Mouse (Mus musculus) neutrophil, adult 5-6 weeks (primary cell): Measurements from ENCODE around the gene Psme2. TPM values are rescaled to one million over a fixed set of nuclear protein-coding genes. Genes with fewer than 3 reads are reported as not detected.

Experiments used
- ATAC-seq: fragments of 151-379, 151-347 bp; 2 replicates; pipeline ENCODE4 v1.8.0; 2017; ENCODE audit warnings: mild to moderate bottlenecking, moderate TSS enrichment; ENCODE audit not compliant: insufficient number of reproducible peaks, poor library complexity, low FRiP score, severe bottlenecking; ENCODE audit errors: extremely low read depth
- total RNA-seq: library from RNA; stranded (forward); fragments of 200-1000 nt; gene quantifications from 2 replicates; pipeline ENCODE4 v1.2.3, GENCODE M21; 2017

Psme2 gene
- total RNA-seq, 1 experiment from 2014 or later = 175 TPM

- no peak for ATAC-seq
Measured at GRCm38 (mm10) chr14:55598521-55599390, 7.8 kb upstream of the Psme2 start.

DNA sequence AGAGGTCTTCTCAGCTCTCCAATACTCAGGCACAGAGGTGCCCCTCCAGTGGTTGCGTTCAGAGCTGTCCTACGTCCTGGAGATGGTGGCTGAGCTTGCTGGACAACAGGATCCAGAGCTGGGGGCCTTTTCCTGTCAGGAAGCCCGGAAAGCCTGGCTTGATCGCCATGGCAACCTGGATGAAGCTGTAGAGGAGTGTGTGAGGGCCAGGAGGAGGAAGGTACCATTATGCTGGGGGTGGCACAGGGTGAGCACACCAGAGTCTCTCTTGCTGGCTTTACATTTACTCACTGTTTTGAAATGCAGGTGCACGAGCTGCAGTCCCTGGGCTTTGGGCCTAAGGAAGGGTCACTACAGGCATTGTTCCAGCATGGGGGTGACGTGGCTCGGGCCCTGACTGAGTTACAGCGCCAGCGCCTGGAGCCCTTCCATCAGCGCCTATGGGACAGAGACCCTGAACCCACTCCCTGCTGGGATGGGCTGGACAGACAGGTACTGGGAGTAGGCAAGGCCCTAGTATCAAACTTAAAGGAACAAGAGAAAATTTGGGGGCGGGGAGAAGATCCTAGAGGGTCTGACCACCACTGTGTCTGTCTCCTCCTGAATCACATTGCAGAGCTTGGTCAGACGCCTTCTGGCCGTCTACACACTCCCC, 5.2 kb upstream of the Psme2 start:
- no peak for ATAC-seq

- ATAC-seq = no peak
Measured at GRCm38 (mm10) chr14:55592226-55592625, 1.3 kb upstream of the Psme2 start.

DNA sequence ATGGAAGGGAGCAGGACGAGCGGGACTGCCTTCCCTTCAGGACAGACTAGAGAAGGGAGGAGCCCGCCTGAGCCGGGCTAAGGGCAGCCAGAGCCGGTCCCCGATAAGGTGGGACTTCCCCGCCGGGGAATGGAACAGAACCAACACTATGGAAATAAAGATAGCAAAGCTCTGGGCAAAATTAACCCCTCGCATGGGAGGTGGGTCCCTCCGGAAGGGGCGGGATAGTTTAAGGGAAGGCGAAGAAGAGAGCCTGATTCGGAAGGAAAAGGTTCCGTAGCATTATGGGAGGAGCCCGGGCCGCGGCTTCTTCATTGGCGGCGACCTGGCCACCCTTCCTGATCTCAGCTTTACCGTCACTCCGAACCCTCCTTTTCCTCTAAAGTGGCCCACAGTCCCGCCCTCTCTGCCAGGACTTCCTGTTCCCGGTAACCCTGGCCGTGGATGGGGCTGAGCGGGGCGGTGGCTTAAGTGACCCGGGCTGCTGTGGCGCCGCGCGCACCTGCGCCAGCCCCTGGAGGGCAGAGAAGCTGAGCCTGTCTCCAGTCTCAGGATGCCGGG, 498 bp upstream of the Psme2 start, which contains the start of gene Rnf31:
Gene Rnf31, plus strand, starts transcription at position 378 of the 561 bp plus-strand sequence.
- peak; percentile 73 for ATAC-seq

GRCm38 (mm10) chr14:55589771-55590448, 1.0 kb downstream of the Psme2 start:
- ATAC-seq = no peak

DNA sequence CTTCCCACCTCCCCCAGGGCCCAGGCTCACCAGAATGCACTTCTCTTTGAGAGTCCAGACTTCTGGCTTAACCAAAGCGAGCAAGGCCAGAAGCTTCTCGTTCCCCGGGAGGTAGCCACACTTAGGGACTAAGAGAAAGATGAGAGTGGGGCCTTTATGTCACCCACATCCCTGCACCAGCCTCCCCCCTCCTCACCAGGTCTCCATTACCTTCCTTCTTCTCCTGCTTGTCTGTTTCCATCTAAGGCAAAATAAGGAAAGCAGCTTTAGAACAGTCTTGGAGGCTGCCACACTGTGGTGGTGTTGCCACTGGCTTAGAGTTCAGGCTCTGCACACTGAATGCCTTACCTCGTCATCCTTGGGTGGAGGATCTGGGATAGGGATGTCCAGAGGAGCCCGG, 1.6 kb downstream of the Psme2 start:
- ATAC-seq = no peak

DNA sequence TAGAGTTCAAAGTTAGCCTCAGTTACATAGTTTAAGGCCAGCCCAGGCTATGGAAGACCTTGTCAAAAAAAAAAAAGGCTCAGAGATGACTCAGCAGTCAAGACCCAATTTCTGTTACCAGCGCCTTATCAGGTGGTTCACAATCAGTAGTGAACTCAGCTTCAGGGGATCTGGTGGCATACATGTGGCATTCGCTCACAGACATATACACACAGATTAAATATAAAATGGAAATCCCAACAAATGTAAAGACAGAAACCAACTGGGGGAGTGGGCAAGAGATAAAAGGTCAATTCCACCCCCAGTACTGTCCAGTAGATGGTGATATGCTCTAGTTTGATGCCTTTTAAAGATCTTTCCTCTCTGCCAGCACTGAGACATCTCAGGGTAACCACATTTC, 4.8 kb downstream of the Psme2 start:
- no peak for ATAC-seq

DNA sequence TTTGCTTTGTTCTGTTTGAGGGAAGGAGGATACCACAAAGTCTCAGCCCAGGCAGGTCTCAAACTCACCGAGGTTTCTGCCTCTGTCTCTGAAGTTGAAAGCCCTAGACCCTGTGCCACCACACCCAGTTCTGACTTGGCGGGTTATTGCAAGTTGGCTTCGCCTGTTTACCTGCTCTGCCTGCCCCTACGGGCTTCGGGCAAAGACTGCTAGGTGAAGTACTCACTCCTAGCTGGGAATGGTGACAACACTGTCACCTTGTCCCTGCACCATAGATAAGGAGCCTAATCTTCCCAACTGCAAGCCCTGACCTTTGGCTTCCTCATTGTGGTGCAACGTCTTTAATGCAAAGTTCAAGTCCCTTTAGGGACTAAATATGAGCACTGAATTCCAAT, 5.3 kb downstream of the Psme2 start:
- no peak for ATAC-seq

GRCm38 (mm10) chr14:55584702-55585565, 6.0 kb downstream of the Psme2 start, which contains the start of gene Emc9:
Gene Emc9 (minus strand): TSS chr14:55585302.
- ATAC-seq = peak; percentile 76

DNA sequence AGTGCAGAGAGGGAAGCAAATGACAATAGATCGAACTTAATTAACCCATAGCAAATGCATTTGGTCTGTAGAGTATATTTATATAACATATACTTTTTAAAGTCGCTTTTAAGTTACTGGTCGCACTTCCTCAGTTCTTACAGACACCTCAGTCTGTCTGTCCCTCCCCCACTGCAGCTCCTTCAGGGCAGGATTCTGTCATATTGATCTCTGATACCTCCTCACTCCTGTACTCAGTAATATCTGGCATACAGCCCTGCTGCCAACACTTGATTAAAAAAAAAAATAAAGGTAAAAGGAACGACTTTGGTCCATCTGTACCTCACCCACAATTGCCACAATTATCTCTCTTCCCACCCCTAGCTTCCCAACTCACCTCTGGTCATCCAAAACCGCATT, 6.6 kb downstream of the Psme2 start:
- no peak for ATAC-seq

DNA sequence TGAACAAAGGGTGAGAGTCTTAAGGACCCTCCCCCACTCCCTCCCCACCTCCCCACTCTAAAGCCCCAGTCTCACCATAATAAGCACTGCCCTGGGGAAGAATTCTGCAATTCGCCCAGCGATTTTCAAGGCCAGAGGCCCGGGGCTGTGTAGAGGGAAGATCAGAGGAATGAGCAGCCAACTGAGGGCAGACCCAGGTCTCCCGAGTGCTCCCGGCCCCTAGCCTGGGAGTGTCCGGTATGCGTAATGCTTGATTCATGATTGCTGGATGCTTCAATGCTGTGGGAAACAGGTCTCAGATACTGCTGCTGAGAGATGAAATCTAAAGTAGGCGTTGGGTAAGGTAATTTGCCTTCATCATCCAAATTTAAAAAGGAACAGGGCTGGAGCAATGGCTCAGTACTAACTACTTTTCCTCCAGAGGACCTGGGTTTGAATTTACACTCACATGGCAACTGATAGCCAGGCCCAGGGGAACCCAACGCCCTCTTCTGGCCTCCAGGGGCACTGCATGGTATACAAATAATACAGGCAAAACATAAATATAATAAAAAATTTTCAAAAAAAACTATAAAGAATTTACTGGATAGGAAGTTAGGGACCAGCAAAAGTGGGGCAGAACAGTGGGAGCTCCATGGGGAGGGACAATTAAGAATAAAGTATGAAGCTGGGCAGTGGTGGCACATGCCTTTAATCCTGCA, 8.8 kb downstream of the Psme2 start:
- ATAC-seq = no peak

DNA sequence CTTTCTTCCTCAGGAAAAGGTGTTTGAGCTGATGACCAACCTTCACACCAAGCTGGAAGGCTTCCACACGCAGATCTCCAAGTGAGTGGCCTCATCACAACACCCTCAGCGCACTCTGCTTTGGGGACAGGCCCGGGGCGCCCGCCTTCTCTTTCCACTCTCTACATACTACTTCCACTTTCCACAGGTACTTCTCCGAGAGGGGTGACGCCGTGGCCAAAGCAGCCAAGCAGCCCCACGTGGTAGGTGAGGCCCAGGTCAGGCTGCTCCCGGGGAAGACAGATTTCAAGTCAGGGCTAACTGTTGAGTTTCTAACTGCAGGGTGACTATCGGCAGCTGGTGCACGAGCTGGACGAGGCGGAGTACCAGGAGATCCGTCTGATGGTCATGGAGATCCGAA, 10.2 kb downstream of the Psme2 start:
- ATAC-seq = no peak

DNA sequence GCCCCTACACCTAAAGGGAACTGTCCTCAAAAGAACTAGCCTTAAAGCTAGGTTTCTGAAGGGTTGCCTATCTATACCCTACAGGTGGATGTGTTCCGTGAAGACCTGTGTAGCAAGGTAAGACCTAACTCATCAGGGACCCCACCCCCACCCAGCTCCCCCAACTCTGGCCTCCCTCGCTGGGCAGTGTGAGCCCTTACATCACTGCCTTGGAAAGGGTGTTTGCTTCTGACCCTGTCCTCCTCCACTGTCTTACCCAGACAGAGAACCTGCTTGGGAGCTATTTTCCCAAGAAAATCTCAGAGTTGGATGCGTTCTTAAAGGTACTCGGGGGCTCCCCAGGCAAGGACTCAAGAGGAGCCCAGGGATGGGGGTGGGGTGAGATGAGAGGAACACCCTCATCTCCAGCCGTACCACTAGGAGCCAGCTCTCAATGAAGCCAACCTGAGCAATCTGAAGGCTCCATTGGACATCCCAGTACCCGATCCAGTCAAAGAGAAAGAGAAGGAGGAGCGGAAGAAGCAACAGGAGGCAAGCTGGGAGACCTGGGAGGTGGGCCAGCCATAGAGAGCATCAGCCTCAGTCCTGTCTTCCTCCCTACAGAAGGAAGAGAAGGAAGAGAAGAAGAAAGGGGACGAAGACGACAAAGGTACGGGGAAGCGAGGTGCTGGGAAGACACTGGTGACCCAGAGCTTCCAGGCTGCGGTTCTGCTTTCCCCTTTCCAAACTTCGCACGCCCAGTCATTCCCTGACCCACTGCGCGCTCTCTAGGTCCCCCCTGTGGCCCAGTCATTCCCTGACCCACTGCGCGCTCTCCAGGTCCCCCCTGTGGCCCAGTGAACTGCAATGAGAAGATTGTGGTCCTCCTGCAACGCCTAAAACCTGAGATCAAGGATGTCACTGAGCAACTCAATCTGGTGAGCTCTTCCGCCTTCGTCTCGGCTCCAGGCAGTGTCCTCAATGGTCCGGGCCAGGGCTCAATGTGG, 11.1 kb downstream of the Psme2 start:
- no peak for ATAC-seq

DNA sequence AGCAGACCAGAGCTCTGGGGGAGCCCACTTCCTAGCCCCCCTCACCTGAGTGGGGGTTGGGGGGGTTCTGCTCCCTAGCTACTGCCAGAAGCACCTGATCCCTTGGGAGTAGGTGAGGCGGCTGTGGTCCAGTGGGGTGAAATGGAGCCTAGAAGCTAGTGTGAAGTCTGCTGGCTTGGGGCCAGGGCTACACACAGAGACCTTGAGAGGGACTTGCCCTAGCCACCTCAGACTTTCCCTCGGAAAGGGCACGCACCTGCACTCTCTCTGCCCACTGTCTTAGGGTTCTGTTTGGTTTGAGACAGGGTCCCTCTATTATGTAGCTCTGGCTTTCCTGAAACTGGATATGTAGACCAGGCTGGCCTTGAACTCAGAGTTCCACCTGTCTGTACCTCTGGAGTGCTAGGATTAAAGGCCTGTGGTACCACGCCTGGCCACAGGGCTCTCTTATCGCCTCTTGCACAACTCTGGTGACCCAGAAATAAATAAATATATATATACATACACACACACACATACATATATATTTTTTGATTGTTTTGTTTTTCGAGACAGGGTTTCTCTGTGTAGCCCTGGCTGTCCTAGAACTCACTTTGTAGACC, 12.1 kb downstream of the Psme2 start:
- ATAC-seq = no peak

- ATAC-seq = peak; percentile 86
Measured at GRCm38 (mm10) chr14:55577871-55578667, 12.8 kb downstream of the Psme2 start, which contains the start of gene Psme1. Gene Psme1 (plus strand): TSS chr14:55578123.

- ATAC-seq = no peak
Measured at GRCm38 (mm10) chr14:55576376-55576775, 14.5 kb downstream of the Psme2 start.
